Mouse (Mus musculus) midbrain, embryonic 11.5 days (tissue): ENCODE data around the gene Klhdc3. TPM values are rescaled to one million over a fixed set of nuclear protein-coding genes. Genes with fewer than 3 reads are reported as not detected.

ENCODE experiments used
- polyA plus RNA-seq: library from polyadenylated mRNA; unstranded; fragments of >200 nt; fragmentation: Nextera tagmentation; extraction: Ambion mirVana; gene quantifications from 2 replicates; pipeline ENCODE4 v1.2.1, GENCODE M21; 2014

The Klhdc3 gene
- polyA plus RNA-seq, 1 experiment from 2014 or later = 109 TPM

Other genes starting within 250 kb of the Klhdc3 start
- gene Slc22a7, start 242.5 kb downstream of the Klhdc3 start, polyA plus RNA-seq = not detected in 2 replicates
- gene Ttbk1, start 193.2 kb downstream of the Klhdc3 start, polyA plus RNA-seq = 2.1 and 2.6 TPM in 2 replicates
- 71.7 and 77.2 TPM in 2 replicates for gene Dnph1, start 184.2 kb downstream of the Klhdc3 start, polyA plus RNA-seq
- 2.6 and 4.1 TPM in 2 replicates for gene Cul9, start 134.5 kb downstream of the Klhdc3 start, polyA plus RNA-seq
- gene Srf, start 124.7 kb downstream of the Klhdc3 start, polyA plus RNA-seq = 3.6 and 6.0 TPM in 2 replicates
- 16.7 and 19.5 TPM in 2 replicates for gene Ptk7, start 51.4 kb downstream of the Klhdc3 start, polyA plus RNA-seq
- 26.6 and 29.8 TPM in 2 replicates for gene Klc4, start 34.9 kb downstream of the Klhdc3 start, polyA plus RNA-seq
- 97.8 and 100 TPM in 2 replicates for gene Mrpl2, start 34.7 kb downstream of the Klhdc3 start, polyA plus RNA-seq
- 26.2 and 26.8 TPM in 2 replicates for gene Cul7, start 30.6 kb downstream of the Klhdc3 start, polyA plus RNA-seq
- gene Rrp36, start 6.6 kb downstream of the Klhdc3 start, polyA plus RNA-seq = 53.4 and 60.0 TPM in 2 replicates
- 185 and 192 TPM in 2 replicates for gene Mea1, start 2.1 kb downstream of the Klhdc3 start, polyA plus RNA-seq
- 106 and 110 TPM in 2 replicates for gene Ppp2r5d, start 24.2 kb upstream of the Klhdc3 start, polyA plus RNA-seq
- 12.8 and 16.5 TPM in 2 replicates for gene Pex6, start 30.5 kb upstream of the Klhdc3 start, polyA plus RNA-seq
- 0.37 and 0.82 TPM in 2 replicates for gene Gnmt, start 48.3 kb upstream of the Klhdc3 start, polyA plus RNA-seq
- gene Cnpy3, start 71.3 kb upstream of the Klhdc3 start, polyA plus RNA-seq = 49.8 and 56.3 TPM in 2 replicates
- 0.48 and 0.70 TPM in 2 replicates for gene Ptcra, start 82.8 kb upstream of the Klhdc3 start, polyA plus RNA-seq
- gene 2310039H08Rik, start 91.7 kb upstream of the Klhdc3 start, polyA plus RNA-seq = 55.0 and 57.9 TPM in 2 replicates
- gene Rpl7l1, start 101.8 kb upstream of the Klhdc3 start, polyA plus RNA-seq = 170 and 179 TPM in 2 replicates
- 5.8 and 6.4 TPM in 2 replicates for gene Bicral, start 177.6 kb upstream of the Klhdc3 start, polyA plus RNA-seq
- 72.7 and 76.2 TPM in 2 replicates for gene Tbcc, start 209.8 kb upstream of the Klhdc3 start, polyA plus RNA-seq
- gene Prph2, start 229.5 kb upstream of the Klhdc3 start, polyA plus RNA-seq = not detected in 2 replicates